Mouse (Mus musculus) MN1 (cell line): ENCODE measurements around the gene Lrrc43.
"Not testable (repeated sequence)": the region's sequence is repeated elsewhere in the genome, so short reads cannot be mapped to it uniquely, and the experiment has no call there.

Source experiments
- DNase-seq: peaks from one replicate; pipeline ENCODE4 v3.0.0-alpha.2; 2016; ENCODE audit warnings: low spot score

Lrrc43 gene

GRCm38 (mm10) chr5:123489112-123489785 lies at the start of gene Lrrc43, which contains the start of gene Il31:
Lrrc43 (plus strand) TSS chr5:123489305.
Il31 (minus strand) TSS chr5:123489489.
- peak; percentile 29 for DNase-seq

GRCm38 (mm10) chr5:123439312-123439711 lies 49.8 kb upstream of the Lrrc43 start:
- no peak for DNase-seq

GRCm38 (mm10) chr5:123439941-123440340 lies 49.2 kb upstream of the Lrrc43 start:
- no peak for DNase-seq

GRCm38 (mm10) chr5:123440664-123441063 lies 48.4 kb upstream of the Lrrc43 start:
- no peak for DNase-seq

- DNase-seq: no peak
Observed at GRCm38 (mm10) chr5:123442283-123442682, 46.8 kb upstream of the Lrrc43 start.

- DNase-seq: peak; percentile 57
Observed at GRCm38 (mm10) chr5:123444069-123444468, 45.0 kb upstream of the Lrrc43 start.

GRCm38 (mm10) chr5:123444849-123445334 lies 44.2 kb upstream of the Lrrc43 start:
- DNase-seq: no peak

- no peak for DNase-seq
Observed at GRCm38 (mm10) chr5:123451886-123452285, 37.2 kb upstream of the Lrrc43 start.

- no peak for DNase-seq
Observed at GRCm38 (mm10) chr5:123461420-123461819, 27.7 kb upstream of the Lrrc43 start.

- DNase-seq: no peak
Observed at GRCm38 (mm10) chr5:123464638-123465037, 24.5 kb upstream of the Lrrc43 start.

- DNase-seq: no peak
Observed at GRCm38 (mm10) chr5:123470784-123471400, 18.2 kb upstream of the Lrrc43 start.

GRCm38 (mm10) chr5:123473817-123474216 lies 15.3 kb upstream of the Lrrc43 start:
- DNase-seq: no peak

GRCm38 (mm10) chr5:123487659-123488395 lies 1.3 kb upstream of the Lrrc43 start:
- no peak for DNase-seq

GRCm38 (mm10) chr5:123489935-123490334 lies 830 bp downstream of the Lrrc43 start:
- DNase-seq: no peak

- peak; percentile 71 for DNase-seq
Observed at GRCm38 (mm10) chr5:123499717-123500116, 10.6 kb downstream of the Lrrc43 start.

GRCm38 (mm10) chr5:123501973-123502372 lies 12.9 kb downstream of the Lrrc43 start:
- DNase-seq: no peak

- peak; percentile 86 for DNase-seq
Observed at GRCm38 (mm10) chr5:123507936-123508723, 19.0 kb downstream of the Lrrc43 start.

- DNase-seq: no peak
Observed at GRCm38 (mm10) chr5:123508921-123509320, 19.8 kb downstream of the Lrrc43 start.

GRCm38 (mm10) chr5:123510160-123510559 lies 21.1 kb downstream of the Lrrc43 start, which contains the start of gene B3gnt4:
B3gnt4 (plus strand) TSS chr5:123510460.
- DNase-seq: no peak

GRCm38 (mm10) chr5:123511426-123511825 lies 22.3 kb downstream of the Lrrc43 start:
- DNase-seq: not testable (repeated sequence)

GRCm38 (mm10) chr5:123512102-123512501 lies 23.0 kb downstream of the Lrrc43 start:
- peak; percentile 26 for DNase-seq

- no peak for DNase-seq
Observed at GRCm38 (mm10) chr5:123514871-123515270, 25.8 kb downstream of the Lrrc43 start.
